Mouse (Mus musculus) stomach, postnatal 0 days (tissue): ENCODE results near the gene Klhl5.

Experiments used
- CTCF ChIP-seq: IDR thresholded peaks from 2 replicates; pipeline ENCODE4 v1.5.1; 2016; ENCODE audit warnings: antibody characterized with exemption, low read depth, mild to moderate bottlenecking, moderate library complexity
- EP300 ChIP-seq: optimal IDR thresholded peaks from 2 replicates; pipeline ENCODE3; 2016; ENCODE audit warnings: antibody characterized with exemption

DNA sequence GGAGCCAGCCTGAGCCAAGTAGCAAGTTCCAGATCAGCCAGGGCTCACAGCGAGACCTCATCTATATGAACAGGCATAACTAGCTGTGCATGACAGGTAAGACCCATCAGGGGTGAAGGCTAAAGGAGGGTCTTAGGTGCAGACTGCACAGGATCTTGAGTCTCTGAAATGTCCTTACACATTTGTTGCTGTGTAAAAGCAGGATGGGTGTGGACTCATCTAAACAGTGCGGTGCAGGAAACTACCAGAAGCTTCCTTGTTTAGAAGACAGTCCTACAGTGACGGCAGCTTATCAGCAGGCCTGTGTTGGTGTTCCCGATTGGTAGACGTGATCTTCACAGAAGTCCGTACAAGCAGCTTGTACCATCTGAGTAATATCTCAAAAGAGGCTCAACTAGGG is 6.0 kb downstream of the Klhl5 start:
- no peak for TF ChIP-seq CTCF
- TF ChIP-seq EP300: no peak
